Mouse (Mus musculus) cerebellum, postnatal 4 days (tissue): ENCODE results near the gene Htr3a.

Source experiments
- DNase-seq, 2 experiments: peaks; one replicate each; pipeline ENCODE4 v3.0.0; 2022; ENCODE audit warnings: low spot score in 2 of 2, mixed read lengths in 1 of 2

Gene Htr3a

GRCm38 (mm10) chr9:48910885-48911537, at the start of gene Htr3a:
Htr3a (minus strand) TSS chr9:48911099.
- peak; percentile 58 to 86 for DNase-seq

GRCm38 (mm10) chr9:48947565-48947964, 36.7 kb upstream of the Htr3a start:
- DNase-seq: no peak

- DNase-seq: no peak
These were observed 31.4 kb upstream of the Htr3a start for GRCm38 (mm10) chr9:48942349-48942748.

- peak in 1 of 2 experiments; percentile 24 for DNase-seq
These were observed 18.5 kb upstream of the Htr3a start for GRCm38 (mm10) chr9:48929436-48929835.

GRCm38 (mm10) chr9:48928781-48929180, 17.9 kb upstream of the Htr3a start:
- DNase-seq: peak in 1 of 2 experiments; percentile 28

- DNase-seq: peak in 1 of 2 experiments; percentile 66
These were observed 5.3 kb upstream of the Htr3a start for GRCm38 (mm10) chr9:48916011-48916788.

GRCm38 (mm10) chr9:48904421-48904820, 6.5 kb downstream of the Htr3a start:
- no peak for DNase-seq

- DNase-seq: no peak
These were observed 7.1 kb downstream of the Htr3a start for GRCm38 (mm10) chr9:48903766-48904165.

GRCm38 (mm10) chr9:48898551-48898950, 12.3 kb downstream of the Htr3a start:
- no peak for DNase-seq

GRCm38 (mm10) chr9:48895819-48896536, 14.9 kb downstream of the Htr3a start:
- DNase-seq: no peak

- DNase-seq: no peak
These were observed 16.1 kb downstream of the Htr3a start for GRCm38 (mm10) chr9:48894755-48895154.

- DNase-seq: peak; percentile 48 to 78
These were observed 16.9 kb downstream of the Htr3a start for GRCm38 (mm10) chr9:48893986-48894385.

- no peak for DNase-seq
These were observed 21.8 kb downstream of the Htr3a start for GRCm38 (mm10) chr9:48889093-48889492.

GRCm38 (mm10) chr9:48872896-48873295, 38.0 kb downstream of the Htr3a start:
- DNase-seq: no peak

- DNase-seq: no peak
These were observed 44.3 kb downstream of the Htr3a start for GRCm38 (mm10) chr9:48866523-48867121.

GRCm38 (mm10) chr9:48865235-48865634, 45.7 kb downstream of the Htr3a start:
- no peak for DNase-seq

GRCm38 (mm10) chr9:48861481-48861880, 49.4 kb downstream of the Htr3a start:
- DNase-seq: no peak

GRCm38 (mm10) chr9:48860526-48860845, 50.4 kb downstream of the Htr3a start:
- DNase-seq: peak; percentile 43 to 69

GRCm38 (mm10) chr9:48859828-48860525, 50.9 kb downstream of the Htr3a start:
- DNase-seq: no peak

- DNase-seq: no peak
These were observed 53.0 kb downstream of the Htr3a start for GRCm38 (mm10) chr9:48857944-48858343.

- no peak for DNase-seq
These were observed 54.7 kb downstream of the Htr3a start for GRCm38 (mm10) chr9:48856240-48856639.

GRCm38 (mm10) chr9:48849531-48849930, 61.4 kb downstream of the Htr3a start:
- DNase-seq: no peak
